Mouse (Mus musculus): Measurements from ENCODE around the gene Ahcyl1.

Gene Ahcyl1

GRCm38 (mm10) chr3:107704371-107704705 is 8.0 kb upstream of the Ahcyl1 start:
- no peak for DNase-seq (ENCODE audit: low read depth, low spot score)

GRCm38 (mm10) chr3:107703675-107704370 is 7.5 kb upstream of the Ahcyl1 start:
- DNase-seq (ENCODE audit: low read depth, low spot score) = no peak

DNA sequence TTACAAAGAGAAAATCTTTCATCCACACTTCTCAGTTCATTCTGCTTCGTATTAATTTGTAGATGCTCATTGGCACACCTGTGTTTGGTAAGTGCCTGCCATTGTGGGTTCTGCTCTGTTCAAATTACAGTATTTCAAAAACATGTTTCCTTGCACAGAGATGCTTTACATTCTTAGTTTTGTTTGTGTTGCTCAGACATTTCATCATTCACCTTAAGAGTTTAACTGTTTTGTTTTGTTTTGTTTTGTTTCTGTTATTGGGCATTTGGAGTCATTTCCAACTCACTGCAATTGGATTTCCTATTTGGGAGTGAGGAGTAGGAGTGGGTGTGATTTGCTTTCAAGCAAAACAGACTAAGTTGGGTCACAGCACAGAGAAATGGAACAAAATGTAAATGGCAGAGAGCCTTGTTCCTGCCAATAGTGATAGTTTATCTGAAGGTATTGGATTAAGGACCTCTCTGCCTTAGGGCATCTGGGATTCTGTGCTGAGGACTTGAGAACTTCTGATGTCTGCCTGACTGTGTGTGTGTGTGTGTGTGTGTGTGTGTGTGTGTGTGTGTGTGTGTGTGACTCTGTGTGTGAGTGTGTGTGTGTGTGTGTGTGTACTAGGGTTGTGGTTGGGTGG is 5.5 kb upstream of the Ahcyl1 start:
- DNase-seq (ENCODE audit: low read depth, low spot score) = no peak

- no peak for DNase-seq (ENCODE audit: low read depth, low spot score)
These were observed 4.3 kb upstream of the Ahcyl1 start for GRCm38 (mm10) chr3:107700625-107701024.

DNA sequence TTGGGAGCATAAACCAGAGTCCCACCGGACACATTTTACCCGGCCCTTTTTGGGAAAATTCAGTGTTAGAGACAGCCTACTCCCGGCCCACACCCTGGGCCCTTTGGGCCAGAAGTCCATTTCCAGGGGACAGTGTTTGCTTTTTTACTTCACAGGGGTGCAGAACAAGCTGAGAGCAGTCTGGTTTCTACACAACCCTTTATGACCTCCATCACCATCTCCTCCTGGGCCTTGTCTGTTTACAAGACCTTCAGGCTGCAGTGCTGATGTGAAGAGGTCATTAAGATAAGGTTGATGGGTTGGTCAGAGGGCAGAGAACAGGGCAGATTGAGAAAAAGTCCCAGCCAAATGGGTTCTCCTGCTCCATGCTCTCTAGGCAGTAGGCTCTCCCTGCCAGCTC is 550 bp upstream of the Ahcyl1 start:
- DNase-seq (ENCODE audit: low read depth, low spot score) = no peak

GRCm38 (mm10) chr3:107695219-107695947 is 977 bp downstream of the Ahcyl1 start:
- DNase-seq (ENCODE audit: low read depth, low spot score) = peak; percentile 52

GRCm38 (mm10) chr3:107694256-107694900 is 2.0 kb downstream of the Ahcyl1 start:
- no peak for DNase-seq (ENCODE audit: low read depth, low spot score)

GRCm38 (mm10) chr3:107690366-107690765 is 6.0 kb downstream of the Ahcyl1 start:
- DNase-seq (ENCODE audit: low read depth, low spot score) = no peak

- DNase-seq (ENCODE audit: low read depth, low spot score) = no peak
These were observed 7.1 kb downstream of the Ahcyl1 start for GRCm38 (mm10) chr3:107689245-107689644.

GRCm38 (mm10) chr3:107688236-107688635 is 8.1 kb downstream of the Ahcyl1 start:
- DNase-seq (ENCODE audit: low read depth, low spot score) = no peak

DNA sequence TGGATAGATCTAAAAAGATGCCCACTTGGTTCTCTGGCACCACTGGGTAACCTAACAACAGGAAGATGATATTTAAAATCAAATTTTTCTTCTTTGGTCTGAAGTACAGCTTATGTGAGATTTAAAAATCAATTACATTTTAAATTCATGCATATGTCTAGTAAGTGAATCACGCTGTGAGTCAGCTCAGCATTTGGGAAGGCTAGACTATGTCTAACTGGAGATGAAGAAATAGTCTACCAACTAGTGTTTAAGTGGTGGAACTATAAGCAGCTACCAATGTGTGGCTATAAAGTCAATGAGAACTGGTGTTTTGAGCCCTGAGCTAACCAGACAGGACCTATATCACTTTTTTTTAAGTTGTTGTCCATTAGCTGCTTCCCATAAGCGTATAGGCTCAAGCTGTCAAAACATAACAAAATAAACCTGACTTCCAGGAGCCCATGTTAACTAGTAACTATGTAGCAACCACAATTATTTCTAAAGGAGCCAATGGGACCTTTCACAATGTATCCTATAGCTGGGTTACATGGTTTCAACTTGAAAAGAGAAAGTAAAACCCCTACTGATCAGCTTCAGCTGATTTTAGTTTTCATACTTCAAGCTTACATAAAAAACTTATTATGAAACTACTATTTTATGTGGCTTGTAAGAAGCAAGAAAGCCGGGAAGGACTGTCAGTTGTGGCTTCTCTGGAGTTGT is 9.9 kb downstream of the Ahcyl1 start:
- peak; percentile 19 for DNase-seq (ENCODE audit: low read depth, low spot score)

- DNase-seq (ENCODE audit: low read depth, low spot score) = no peak
These were observed 10.7 kb downstream of the Ahcyl1 start for GRCm38 (mm10) chr3:107685652-107686051.

GRCm38 (mm10) chr3:107683587-107683986 is 12.8 kb downstream of the Ahcyl1 start:
- no peak for DNase-seq (ENCODE audit: low read depth, low spot score)

DNA sequence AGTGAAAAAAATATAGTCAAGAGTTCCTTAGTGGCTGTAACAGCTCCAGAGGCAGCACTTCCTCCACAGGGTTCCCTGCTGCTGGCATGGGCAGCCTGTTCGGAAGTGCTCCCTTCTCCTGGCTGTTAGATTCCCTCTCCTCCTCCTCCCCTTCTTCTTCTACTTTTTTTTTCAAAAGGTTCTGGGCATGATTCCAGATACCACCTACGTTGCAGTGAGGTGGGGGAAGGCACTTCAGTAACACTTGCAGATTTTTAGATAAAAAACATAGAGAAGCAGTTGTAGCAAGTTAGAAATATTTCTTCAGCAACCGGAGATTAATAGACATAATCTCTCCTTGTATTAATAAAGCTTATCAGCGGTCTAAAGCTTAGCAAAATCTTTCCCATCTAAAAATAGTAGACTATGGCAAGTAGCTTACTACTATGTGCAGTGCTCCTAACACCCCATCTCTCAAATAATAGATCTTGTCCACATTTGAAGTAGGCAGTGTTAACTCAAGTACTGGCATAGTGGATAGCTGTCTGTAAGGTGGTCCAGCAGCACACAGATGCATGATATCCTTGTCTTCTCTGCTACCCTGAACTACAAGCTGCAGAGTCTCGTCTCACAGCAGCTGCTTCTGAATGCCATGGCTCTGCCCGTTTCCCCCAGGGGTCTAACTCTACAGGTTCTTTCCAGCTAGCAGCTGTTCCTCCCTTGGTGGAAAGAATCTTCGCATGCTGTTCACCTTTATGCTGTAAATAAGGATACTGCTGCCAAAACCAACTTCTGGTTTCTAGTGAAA is 15.4 kb downstream of the Ahcyl1 start:
- peak; percentile 9 for DNase-seq (ENCODE audit: low read depth, low spot score)

DNA sequence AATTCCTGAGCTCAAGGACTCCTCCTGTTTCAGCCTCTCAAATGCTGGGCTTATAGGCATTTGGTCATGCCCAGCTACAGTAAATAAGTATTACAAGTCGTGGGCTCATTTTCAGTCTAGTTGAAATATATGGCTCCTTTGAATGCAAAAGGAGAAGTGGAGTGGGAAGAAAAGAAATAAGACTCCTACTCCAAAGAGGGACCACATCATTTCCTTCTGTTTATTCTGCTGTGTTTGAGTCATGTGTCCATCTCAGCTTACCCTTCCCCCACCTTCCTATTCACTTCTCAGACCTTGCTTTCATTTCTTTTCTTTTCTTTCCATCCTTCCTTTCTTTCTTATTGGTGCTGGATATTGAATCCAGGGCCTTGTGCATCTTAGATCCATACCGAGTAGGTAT is 24.9 kb downstream of the Ahcyl1 start:
- no peak for DNase-seq (ENCODE audit: low read depth, low spot score)

GRCm38 (mm10) chr3:107670500-107670899 is 25.9 kb downstream of the Ahcyl1 start:
- DNase-seq (ENCODE audit: low read depth, low spot score) = no peak

GRCm38 (mm10) chr3:107668786-107669185 is 27.6 kb downstream of the Ahcyl1 start:
- DNase-seq (ENCODE audit: low read depth, low spot score) = no peak

GRCm38 (mm10) chr3:107667426-107667825 is 28.9 kb downstream of the Ahcyl1 start:
- no peak for DNase-seq (ENCODE audit: low read depth, low spot score)

DNA sequence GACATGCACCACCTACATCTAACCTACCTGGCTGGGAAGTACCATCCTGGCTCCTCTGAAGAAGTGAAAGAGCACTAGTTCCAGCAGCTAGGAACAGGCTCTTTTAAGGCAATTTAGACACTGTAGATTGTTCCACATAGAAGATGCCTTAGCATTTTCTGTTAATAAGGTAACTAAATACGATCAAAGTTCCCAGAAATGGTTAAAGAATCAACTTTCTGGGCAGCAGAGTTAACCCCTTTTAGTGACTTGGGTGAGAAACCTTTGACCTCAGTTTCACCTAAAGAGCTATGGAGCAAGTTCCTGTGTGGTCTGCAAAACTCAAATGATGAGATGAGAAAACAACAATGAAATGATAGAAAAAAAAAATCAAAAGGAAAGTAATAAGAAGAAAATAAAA is 31.7 kb downstream of the Ahcyl1 start:
- no peak for DNase-seq (ENCODE audit: low read depth, low spot score)

- peak; percentile 46 for DNase-seq (ENCODE audit: low read depth, low spot score)
These were observed 37.4 kb downstream of the Ahcyl1 start for GRCm38 (mm10) chr3:107659000-107659399.

GRCm38 (mm10) chr3:107656888-107657287 is 39.5 kb downstream of the Ahcyl1 start:
- no peak for DNase-seq (ENCODE audit: low read depth, low spot score)
